Mouse (Mus musculus): ENCODE results near the gene Trim66.

Gene Trim66

DNA sequence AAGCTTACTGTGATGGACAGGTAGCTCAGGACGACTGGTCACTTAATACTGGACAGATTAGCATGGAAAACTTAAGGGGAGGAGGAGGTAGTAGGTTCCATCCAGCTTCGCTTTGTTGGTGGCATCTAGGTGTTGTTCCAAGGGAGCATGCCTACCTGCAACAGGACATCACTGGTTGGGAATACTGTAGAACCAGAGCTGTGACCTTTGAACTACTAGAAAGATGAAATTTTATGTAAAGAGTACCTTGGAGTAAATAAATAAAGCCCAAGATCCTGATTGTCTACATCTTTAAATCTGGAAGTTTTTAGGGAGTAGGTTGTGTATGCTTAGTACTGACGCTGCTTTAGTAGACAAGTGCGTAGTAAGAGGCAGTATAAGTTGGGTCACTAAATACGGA is 14.2 kb upstream of the Trim66 start:
- no peak for DNase-seq (ENCODE audit: low spot score in 2 of 2)

DNA sequence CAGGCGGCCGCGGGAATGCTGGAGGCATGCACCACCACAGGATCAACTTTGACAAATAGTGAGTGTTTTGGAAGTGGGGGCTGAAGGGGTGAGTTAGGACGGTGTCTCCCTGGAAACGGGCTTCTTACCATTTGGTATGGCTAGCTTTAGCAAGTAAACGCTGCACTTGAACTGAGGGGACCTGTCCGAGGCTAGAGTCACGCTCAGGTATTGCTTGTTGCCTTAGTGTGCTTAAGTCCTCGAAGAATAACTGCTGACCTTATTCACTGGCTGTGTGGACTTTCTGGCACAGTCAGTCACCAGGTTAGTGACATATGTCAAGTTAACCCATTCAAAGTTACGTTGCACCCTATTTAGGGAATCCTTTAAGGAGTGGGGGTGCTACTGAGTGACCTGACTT is 12.0 kb upstream of the Trim66 start:
- no peak for DNase-seq (ENCODE audit: low spot score in 2 of 2)

DNA sequence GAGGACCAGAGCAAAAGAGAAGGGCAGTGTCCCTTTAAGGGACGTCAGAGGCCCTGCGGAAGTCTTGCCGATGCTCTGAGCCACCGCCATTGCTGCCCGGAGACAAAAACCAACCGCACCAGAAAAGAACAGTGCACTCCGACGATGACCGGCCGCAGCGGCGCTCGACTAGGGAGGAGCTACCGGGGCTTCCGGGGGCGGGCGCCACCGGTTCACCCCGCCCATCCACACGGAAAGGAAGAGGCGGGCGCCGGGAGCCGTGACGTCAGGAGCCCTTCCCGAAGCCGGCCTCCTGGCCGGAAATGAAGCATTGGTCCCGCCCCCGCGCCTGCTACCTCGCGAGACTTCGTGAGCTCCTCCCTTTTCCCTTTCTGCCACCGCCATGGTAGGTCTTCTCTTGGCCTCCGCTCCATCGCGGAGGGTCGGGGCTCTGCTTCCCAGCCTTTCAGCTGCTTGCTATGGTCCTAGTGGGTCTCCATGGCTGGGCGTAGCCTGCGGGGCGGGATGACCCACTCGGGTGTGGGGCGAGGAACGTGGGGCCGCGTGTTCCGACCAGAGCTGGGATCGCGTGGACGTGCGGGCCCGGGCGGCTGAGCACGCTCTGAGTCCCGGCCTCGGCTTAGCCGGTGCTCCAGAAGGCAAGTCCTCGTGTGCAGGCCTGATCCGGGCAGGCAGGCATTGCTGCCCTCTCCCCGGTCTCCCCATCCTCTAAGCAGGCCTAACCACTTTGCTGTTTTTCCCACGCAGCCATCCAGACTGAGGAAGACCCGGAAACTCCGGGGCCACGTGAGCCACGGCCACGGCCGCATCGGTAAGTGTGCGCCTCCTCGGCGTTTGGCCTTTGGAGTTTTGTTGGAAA is 11.1 kb upstream of the Trim66 start, which contains the start of gene Rpl27a:
TSS of gene Rpl27a (plus strand) at position 310 of the 859 bp plus-strand sequence.
- peak; percentile 98 to 99 for DNase-seq (ENCODE audit: low spot score in 2 of 2)

DNA sequence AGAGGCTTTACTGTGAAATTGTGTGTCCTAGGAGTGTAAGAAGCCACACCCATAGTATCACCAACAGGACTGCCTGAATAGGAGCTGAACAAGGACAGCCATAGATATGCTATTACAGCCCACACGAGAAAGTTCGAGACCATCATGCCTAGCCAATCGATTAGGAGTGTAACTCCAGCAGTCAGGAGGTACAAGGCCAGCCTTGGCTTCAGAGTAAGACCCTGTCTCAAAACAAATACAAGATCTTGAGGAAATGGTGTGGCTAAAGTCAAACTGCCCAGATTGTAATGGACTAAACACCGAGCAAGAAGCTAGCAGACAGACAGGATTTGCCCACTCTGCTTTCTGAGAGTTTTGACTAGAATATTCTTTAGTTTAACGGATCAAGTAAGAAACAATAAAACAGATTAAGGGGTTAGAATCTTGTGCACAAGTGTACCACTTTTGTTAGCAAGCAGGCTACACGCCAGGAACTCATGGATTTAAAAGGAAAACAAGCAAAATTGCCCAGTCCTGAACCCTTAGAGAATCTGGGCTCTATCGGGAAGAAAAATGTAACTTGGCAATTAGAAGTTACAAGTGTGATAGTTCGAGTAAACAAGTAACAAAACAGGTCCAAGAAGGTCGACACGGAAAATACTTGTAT is 10.2 kb upstream of the Trim66 start:
- no peak for DNase-seq (ENCODE audit: low spot score in 2 of 2)

DNA sequence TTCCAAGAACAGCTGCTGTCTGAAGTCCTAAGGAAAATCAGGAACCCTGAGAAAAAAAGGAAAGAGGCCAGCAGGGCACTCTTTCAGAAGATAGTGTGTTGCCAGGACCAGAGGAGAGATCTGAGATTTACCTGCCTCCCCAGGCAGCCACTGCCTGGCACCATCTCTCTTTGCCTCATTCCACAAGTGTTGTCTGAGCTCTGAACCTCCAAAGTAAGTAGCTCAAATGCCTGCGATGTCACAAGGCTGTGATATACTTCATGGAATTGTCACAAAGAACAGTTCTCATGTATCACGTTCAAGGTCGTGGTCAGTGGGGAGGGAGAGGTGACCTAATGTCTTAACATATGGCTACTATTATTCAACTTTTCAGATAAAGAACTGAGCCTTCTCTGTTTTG is 8.6 kb upstream of the Trim66 start:
- DNase-seq (ENCODE audit: low spot score in 2 of 2): no peak

DNA sequence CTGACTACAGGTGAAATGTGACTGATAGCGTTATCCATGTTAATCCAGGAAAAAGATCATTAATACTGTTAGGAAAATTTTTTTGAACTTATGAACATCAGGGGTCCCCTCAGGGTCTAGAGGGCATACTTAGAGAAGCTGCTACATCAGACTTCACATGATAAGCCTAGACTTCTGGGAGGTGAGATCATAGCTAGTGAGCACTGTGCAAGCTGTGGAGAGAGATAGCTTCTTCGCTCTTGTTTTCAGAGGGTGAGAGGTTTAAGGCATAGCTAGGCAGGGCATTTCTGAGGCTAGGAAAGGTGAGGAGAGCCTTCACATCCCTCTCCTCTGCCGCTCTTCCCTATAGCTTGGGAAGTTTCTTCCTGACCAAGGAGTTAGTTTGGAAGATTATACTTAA is 3.9 kb upstream of the Trim66 start:
- DNase-seq (ENCODE audit: low spot score in 2 of 2): no peak

DNA sequence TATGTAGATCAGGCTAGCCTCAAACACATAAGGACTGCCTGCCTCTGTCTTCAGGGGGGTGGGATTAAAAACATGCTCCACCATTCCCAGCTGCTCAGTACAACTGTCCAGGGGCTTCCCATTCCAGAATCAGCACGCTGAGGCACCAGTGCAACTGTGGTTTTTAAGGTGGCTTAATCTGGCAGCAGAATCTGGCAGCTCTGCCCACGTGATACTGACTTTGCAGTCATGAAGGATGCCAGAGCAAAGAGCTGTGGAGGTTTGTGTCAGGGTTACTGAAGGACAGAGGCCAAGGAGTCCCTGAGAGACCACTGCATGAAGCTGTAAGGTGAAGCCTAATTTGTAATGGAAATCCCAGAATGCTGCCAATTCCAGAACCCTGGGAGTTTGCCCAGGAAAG is 2.9 kb upstream of the Trim66 start:
- no peak for DNase-seq (ENCODE audit: low spot score in 2 of 2)

DNA sequence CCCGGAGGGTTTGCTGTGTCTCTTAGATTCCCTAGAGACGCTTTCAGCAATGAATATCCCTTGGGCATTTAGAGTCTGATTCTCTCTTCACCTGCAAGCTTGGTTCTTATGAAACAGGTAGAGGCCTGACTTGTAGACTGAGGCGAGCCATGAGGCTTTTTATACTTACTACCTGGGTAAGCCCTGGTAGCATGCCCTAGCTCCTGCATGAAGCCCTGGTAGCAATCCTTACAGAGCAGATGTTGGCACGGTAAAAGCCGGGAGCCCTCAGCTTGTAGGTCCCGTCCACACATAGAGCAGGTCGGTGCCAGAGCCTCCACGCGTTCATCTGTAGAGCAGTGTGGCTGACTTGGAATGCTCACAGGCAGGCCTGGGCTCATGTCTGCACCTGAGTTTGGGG is 362 bp downstream of the Trim66 start:
- no peak for DNase-seq (ENCODE audit: low spot score in 2 of 2)

DNA sequence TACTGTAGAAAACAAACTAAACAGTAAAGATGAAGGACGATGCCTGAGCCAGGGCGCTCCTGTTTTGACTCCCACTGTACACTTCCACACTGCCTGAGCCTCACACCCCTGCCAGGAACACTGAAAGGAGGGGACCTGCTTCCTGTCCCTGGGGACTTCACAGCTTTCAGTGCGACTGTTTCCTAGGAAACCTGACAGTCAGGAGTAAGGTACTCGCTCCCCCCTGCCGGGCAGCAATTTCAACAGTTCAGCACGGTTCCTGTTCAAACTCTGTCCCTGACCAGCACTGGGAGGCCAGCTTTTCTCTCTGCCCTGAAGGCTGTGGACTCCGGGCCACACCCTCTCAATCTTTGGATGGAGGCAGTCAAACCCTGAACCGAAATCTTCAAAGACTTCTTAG is 815 bp downstream of the Trim66 start:
- DNase-seq (ENCODE audit: low spot score in 2 of 2): no peak

DNA sequence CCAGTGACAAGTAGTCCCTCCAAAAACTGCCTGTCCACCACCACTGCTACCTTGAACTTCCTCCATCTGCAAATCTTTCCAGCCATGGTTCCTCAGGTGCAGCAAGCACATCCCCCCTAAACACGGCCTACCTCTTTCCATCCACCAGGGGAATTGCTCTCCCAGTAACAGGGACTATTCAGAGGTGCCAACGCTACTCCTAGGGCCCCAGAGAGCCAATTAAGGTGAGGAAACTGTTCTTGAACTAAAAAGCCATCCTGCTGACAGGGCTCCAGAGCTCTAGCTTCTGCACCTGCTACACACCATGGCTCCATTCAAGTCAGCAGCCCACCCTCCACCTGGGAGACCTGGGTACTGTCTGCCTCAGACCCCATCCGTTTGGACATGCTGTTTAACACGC is 10.4 kb downstream of the Trim66 start:
- no peak for DNase-seq (ENCODE audit: low spot score in 2 of 2)

DNA sequence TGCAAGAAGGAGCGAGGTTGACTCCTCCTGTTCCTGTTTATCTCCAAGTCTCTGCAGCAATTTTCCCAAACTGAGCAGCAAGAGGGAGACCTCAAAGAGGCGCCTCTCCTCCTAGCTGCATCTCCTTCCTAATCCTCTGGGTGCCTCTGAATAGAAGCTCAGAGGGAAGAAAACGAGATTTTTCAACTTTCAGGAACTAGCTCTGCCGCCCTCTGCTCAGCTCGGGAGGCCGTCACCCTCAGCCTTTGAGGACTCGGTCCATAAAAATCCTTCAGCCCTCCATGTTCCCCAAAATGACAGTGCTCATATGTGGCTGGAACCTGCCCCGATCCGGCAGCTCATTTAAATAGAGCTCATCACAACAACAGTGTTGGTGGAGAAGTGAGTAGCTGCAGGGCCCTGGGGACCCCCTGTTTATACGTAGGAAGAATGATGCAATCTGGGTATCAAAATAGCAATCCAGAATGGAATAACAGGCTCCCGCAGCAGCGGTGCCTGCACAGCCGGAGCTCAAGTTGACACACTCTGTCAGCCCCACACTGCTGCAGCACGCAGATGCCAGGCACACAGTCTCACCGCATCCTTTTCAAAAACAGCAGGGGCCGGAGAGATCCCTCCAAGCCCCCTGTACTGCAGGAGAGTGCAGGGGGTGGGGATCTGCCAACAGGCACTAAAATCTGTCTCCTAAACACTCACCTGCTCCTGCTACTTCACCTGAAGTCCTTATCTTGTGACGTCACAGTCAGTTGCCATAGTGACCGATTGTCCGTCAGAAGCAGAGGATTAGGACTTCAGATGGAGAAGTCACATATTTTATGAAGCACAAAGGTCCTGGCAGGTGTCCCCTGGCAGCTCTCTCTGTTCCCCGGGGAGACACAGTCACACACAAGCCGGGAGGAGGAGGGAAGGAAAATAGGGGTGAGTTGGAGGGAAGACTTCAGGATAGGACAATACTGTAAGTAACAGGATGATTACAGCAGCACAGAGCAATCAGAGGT is 14.3 kb downstream of the Trim66 start:
- DNase-seq (ENCODE audit: low spot score in 2 of 2): peak; percentile 57 to 71

DNA sequence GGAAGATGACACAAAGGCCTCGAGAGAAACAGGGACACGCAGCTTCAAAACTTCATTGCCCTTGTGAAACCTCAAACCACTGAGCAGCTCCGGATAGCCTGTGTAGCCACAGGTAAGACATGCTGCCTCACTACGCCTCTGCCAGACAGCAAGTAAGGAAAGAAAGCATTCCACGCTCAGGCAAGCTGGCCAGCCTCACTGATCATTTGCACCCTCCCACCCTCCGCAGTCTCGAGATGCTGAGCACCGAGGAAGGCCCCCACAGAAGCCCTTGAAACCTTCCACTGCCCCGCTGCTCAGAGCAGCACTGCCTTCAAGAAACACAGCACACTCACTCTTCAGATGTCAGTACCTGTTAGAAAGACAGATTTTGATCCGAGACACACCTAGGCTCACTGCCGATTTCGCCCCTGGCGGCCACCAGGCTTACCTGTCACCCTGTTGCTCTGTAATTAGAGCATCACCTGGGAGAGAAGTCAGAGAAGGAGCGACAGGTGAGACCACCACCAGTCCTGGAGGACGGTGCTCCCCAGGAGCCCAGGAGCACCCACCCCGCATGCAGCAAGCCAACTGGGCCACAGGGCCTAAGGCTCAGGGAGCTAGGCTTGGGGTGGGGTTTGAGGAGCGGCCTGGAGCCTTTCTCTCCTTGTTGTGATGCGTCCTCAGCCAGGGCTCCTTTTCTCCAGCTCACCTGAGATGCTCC is 15.2 kb downstream of the Trim66 start:
- peak; percentile 29 to 44 for DNase-seq (ENCODE audit: low spot score in 2 of 2)

DNA sequence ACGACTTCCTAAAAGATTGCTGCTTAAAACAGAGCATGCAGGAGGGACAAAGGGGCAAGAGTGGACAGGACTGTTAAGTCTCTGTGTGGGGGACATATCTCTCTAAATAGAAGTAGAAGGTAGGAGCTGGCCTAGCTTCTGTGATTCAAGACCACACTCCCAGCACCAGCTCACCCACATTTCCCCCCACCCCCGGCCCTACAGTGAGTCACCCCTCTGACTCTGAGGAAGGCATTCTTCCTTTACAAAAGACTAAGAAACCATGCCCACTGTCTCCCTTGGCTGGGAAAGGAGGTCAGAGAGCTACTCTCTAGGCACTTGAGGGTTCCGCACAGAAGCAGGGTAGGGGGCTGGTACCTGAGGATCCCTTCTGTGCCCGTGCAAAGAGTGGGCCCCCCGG is 23.7 kb downstream of the Trim66 start:
- DNase-seq (ENCODE audit: low spot score in 2 of 2): no peak

DNA sequence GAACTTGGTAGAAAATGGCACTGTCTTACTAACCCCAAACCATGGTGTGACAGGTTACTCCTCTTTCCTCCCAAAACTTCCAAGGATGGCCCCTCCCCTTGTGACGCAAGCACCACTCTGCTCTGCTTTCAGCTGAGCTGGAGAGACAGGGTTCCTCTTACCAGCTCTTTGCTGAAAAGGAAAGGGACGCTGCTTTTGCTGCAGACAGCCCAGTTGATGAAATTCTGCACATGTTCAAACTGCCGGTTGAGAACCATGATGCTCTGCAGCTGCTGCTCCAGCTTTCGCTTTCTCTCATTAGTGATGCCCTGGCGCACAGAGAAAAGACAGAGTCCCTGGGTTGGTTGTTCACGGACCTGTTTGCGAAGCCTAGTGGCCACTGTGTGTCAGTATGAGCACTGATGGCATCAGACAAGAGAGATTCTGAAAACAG is 27.2 kb downstream of the Trim66 start:
- DNase-seq (ENCODE audit: low spot score in 2 of 2): peak in 1 of 2 experiments; percentile 9

DNA sequence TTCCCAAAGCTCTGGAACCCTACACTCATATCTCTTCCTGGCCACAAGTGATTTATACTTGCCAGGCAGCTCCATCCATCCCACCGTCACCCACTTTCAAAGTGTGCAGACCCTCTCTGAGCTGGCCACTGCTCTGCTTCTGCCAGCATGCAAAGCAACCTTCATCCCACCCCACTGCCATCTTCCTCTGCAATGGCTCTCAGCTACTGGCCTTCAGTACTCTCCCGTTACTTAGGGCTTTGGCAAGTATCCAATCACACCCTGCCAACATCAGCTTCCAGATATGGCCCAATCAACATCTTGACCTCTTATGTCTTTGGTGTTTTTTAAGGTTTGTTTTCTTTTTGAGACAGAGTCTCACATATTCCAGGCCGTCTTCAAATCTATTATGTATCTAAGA is 30.0 kb downstream of the Trim66 start:
- DNase-seq (ENCODE audit: low spot score in 2 of 2): no peak

DNA sequence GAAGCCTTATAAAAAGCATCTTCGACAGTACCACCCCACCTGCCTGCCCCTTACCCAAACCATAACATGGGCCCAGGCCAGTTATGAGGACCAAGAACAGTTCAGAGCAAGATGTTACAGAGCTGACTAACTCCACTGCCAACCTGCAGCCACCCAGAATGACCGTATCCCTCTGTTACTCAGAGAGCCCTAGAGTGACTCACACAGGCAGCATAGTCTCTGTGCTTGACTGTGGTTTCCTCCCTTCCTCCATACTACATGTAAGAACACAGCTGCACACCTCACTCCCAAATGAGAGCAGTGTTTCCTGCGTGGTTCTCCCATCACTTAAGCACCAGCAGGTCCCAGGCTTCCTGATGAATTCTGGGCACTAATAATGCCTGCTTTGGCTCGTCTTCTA is 37.2 kb downstream of the Trim66 start:
- DNase-seq (ENCODE audit: low spot score in 2 of 2): no peak

DNA sequence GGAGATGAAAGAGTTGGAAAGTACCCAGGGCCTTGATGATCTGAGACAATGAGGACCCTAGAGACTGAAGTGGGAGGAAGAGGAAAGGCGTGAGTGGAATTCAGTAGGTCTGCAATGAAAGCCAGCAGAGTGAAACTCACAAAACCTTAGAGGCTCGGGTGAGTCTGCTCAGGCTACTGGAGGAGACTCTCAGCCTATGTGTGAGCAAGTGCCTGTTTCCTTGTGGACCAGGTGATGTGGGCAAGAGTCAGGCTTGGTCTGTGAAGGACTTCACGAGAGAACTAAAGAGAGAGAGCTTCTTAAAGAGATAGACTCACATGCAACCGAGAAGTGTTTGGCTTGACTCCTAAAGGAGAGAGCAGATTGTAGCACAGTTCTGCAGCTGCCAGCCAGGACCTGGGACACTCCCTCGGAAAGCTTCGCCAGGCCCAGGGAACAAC is 39.7 kb downstream of the Trim66 start:
- peak; percentile 33 to 34 for DNase-seq (ENCODE audit: low spot score in 2 of 2)

DNA sequence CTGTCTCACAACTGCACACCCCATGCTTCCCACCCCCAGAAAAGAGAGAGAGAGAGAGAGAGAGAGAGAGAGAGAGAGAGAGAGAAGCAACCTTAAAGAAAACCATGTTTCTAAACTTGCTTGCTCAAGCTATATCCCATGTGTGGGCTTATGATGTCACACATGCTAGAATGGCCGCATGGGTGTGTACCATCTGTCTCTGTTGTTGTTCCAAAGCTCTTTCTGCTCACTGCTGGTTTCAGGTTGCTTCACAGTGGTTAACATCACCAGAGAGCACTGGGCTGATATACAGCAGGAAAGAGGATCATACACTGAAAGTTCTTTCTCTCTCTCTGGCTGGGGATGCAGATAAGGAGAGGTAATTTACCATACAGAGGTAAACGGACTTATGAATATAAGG is 40.3 kb downstream of the Trim66 start:
- DNase-seq (ENCODE audit: low spot score in 2 of 2): peak; percentile 40 to 55

DNA sequence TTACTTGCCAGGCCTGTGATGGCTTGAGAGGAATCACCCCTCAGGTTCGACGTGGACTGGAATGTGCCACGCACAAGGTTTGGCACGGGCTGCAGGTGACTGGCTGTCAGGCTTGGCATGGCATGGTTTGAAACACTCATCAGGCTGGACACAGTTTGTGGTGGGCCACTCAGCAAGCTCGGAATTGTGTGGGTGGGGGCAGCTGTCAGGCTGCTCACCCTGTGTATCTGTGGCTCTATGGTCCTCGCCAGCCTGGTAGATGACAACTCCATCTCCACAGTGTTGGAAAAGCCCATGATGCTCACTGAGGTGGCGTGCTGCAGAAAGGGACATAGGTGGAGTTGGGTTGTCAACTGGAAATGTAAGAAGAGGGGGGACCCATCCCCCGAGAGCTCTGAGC is 47.2 kb downstream of the Trim66 start:
- no peak for DNase-seq (ENCODE audit: low spot score in 2 of 2)

DNA sequence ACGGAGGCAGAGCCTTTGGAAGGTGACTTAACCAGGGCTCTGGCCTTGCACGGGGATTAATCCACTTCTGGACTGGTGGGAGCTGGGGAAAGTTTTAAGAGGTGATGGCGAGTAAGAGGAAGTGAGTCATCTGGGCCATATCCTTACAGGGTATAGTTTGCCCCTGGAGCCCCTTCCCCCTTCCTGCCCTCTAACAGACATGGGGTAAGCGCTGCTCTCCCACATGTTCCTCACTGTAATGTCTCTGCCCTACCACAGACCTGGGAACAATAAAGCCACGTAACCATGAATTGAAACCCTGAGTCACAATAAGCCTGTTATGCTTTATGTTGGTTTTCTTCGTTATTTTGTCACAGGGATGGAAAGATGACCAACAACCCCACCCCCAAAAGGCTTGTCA is 51.4 kb downstream of the Trim66 start:
- no peak for DNase-seq (ENCODE audit: low spot score in 2 of 2)

DNA sequence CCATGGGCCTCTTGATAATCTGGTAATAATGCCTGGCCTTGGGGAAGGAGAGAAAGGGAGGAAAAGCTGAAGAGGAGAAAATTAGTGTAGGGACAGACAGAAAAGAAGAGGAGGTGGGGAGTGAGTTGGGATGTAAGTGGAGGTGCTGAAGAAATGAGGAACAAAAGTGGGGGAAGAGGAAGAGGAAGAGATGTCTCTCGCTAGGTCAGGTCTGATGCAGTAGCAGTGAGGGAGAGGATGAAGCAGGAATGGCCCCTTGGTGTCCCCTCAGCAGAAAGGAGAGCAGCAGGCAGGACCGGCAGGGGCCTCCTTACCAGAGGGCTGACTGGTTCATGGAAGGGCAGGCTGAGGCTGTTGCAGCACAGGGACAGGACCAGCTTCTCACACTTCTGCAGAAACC is 52.2 kb downstream of the Trim66 start:
- no peak for DNase-seq (ENCODE audit: low spot score in 2 of 2)
